Mouse (Mus musculus) intestine, embryonic 15.5 days (tissue): ENCODE data around the gene Spata33. TPM values are rescaled to one million over a fixed set of nuclear protein-coding genes. Genes with fewer than 3 reads are reported as not detected.
A peak's percentile ranks its signal among the peaks of the same experiment; 100 is the strongest.
"Not testable (repeated sequence)": the region's sequence is repeated elsewhere in the genome, so short reads cannot be mapped to it uniquely, and the experiment has no call there.

ENCODE experiments used
- ATAC-seq: fragments of 200-750 bp; cut with Nextera tagmentation; 2 replicates; pipeline ENCODE4 v1.8.0; 2017; ENCODE audit warnings: moderate TSS enrichment, moderate library complexity
- H3K27ac ChIP-seq: fragments of 300-500 bp; sonication (generic); 2 replicates; pipeline ENCODE4 v1.5.1; 2015; ENCODE audit warnings: mild to moderate bottlenecking, inconsistent platforms
- H3K27me3 ChIP-seq: fragments of 300-500 bp; sonication (generic); replicated peaks from 2 replicates; pipeline ENCODE4 v1.6.1; 2015; ENCODE audit warnings: inconsistent platforms
- H3K36me3 ChIP-seq: fragments of 300-500 bp; sonication (generic); 2 replicates; pipeline ENCODE4 v1.6.1; 2015; ENCODE audit warnings: inconsistent platforms
- H3K4me1 ChIP-seq: fragments of 300-500 bp; sonication (generic); replicated peaks from 2 replicates; pipeline ENCODE4 v1.6.1; 2015; ENCODE audit warnings: inconsistent platforms
- H3K4me2 ChIP-seq: fragments of 300-500 bp; sonication (generic); replicated peaks from 2 replicates; pipeline ENCODE4 v1.6.1; 2015; ENCODE audit warnings: mild to moderate bottlenecking, inconsistent platforms
- H3K4me3 ChIP-seq: fragments of 300-500 bp; sonication (generic); replicated peaks from 2 replicates; pipeline ENCODE4 v1.5.1; 2015; ENCODE audit warnings: inconsistent platforms
- H3K9ac ChIP-seq: fragments of 300-500 bp; sonication (generic); 2 replicates; pipeline ENCODE4 v1.6.1; 2015; ENCODE audit warnings: inconsistent platforms
- H3K9me3 ChIP-seq: fragments of 300-500 bp; sonication (generic); 2 replicates; pipeline ENCODE4 v1.6.1; 2016; ENCODE audit warnings: inconsistent platforms
- WGBS: fragments of 180-500 bp; shearing (Covaris S2); methylation state at CpG from one replicate; pipeline ENCODE4 v1.1.7; 2015; 5-methylcytosine and 5-hydroxymethylcytosine counted together
- polyA plus RNA-seq: library from polyadenylated mRNA; unstranded; fragments of >200 nt; fragmentation: Nextera tagmentation; extraction: Ambion mirVana; gene quantifications from 2 replicates; pipeline ENCODE4 v1.2.1, GENCODE M21; 2015

The Spata33 gene
- polyA plus RNA-seq, 1 experiment from 2014 or later: 1.8 TPM

GRCm38 (mm10) chr8:123253451-123254098, 40.9 kb downstream of the Spata33 start:
- H3K27me3 ChIP-seq: no peaks in the 10 kb centered on the region
- WGBS: under 1% methylated on average over 40 of the region's 40 CpGs
- peak overlapping the region; percentile 90 for H3K4me2 ChIP-seq
- peak overlapping the region; percentile 66 for H3K27ac ChIP-seq
- peak overlapping the region; percentile 96 for H3K4me3 ChIP-seq
- peaks cover 15% of the 10 kb centered on the region for H3K4me1 ChIP-seq
- no peaks in the 10 kb centered on the region for H3K9me3 ChIP-seq
- peak overlapping the region; percentile 96 for H3K9ac ChIP-seq
- ATAC-seq: peak; percentile 67
- H3K36me3 ChIP-seq: peaks cover 25% of the 10 kb centered on the region

- H3K4me1 ChIP-seq: peaks cover 15% of the 10 kb centered on the region
- H3K27me3 ChIP-seq: no peaks in the 10 kb centered on the region
- WGBS: under 1% methylated on average over 98 of the region's 99 CpGs
- peaks cover 27% of the 10 kb centered on the region for H3K36me3 ChIP-seq
- peak; percentile 98 for ATAC-seq
- H3K4me2 ChIP-seq: peak within 1 kb of the TSS; percentile 90
- H3K27ac ChIP-seq: peak within 1 kb of the TSS; percentile 81
- H3K9me3 ChIP-seq: no peaks in the 10 kb centered on the region
- peak within 1 kb of the TSS; percentile 96 for H3K9ac ChIP-seq
- peak within 1 kb of the TSS; percentile 96 for H3K4me3 ChIP-seq
Observed at GRCm38 (mm10) chr8:123254099-123254885, 41.7 kb downstream of the Spata33 start, which contains the start of the genes Zfp276 and Vps9d1. TSS of gene Zfp276 (plus strand) at chr8:123254195. TSS of gene Vps9d1 (minus strand) at chr8:123254348.

- peak overlapping the region; percentile 90 for H3K4me2 ChIP-seq
- no peak overlapping the region for H3K27ac ChIP-seq
- H3K27me3 ChIP-seq: no peaks in the 10 kb centered on the region
- 71% methylated on average over 6 of the region's 6 CpGs for WGBS
- ATAC-seq: no peak
- H3K4me1 ChIP-seq: peaks cover 15% of the 10 kb centered on the region
- H3K4me3 ChIP-seq: peak overlapping the region; percentile 96
- peaks cover 34% of the 10 kb centered on the region for H3K36me3 ChIP-seq
- H3K9ac ChIP-seq: peak overlapping the region; percentile 96
- no peaks in the 10 kb centered on the region for H3K9me3 ChIP-seq
Observed at GRCm38 (mm10) chr8:123255170-123255569, 42.5 kb downstream of the Spata33 start.

GRCm38 (mm10) chr8:123257114-123257513, 44.5 kb downstream of the Spata33 start:
- Histone ChIP-seq H3K9ac (no peak overlapping the region), H3K27me3 (no peaks in the 10 kb centered on the region), H3K36me3 (peaks cover 33% of the 10 kb centered on the region), H3K9me3 (no peaks in the 10 kb centered on the region), H3K4me1 (peaks cover 15% of the 10 kb centered on the region), H3K4me3 (no peak overlapping the region), H3K4me2 (no peak overlapping the region), H3K27ac (no peak overlapping the region)
- ATAC-seq: no peak
- WGBS: 78% methylated on average over 3 of the region's 3 CpGs

GRCm38 (mm10) chr8:123257593-123257992, 45.0 kb downstream of the Spata33 start:
- H3K36me3 ChIP-seq: peaks cover 33% of the 10 kb centered on the region

GRCm38 (mm10) chr8:123267926-123268656, 55.5 kb downstream of the Spata33 start:
- 67% methylated on average over 14 of the region's 14 CpGs for WGBS
- no peaks in the 10 kb centered on the region for H3K4me1 ChIP-seq
- ATAC-seq: no peak
- H3K36me3 ChIP-seq: peaks cover 40% of the 10 kb centered on the region
- H3K9me3 ChIP-seq: no peaks in the 10 kb centered on the region
- no peak overlapping the region for H3K4me3 ChIP-seq
- H3K4me2 ChIP-seq: no peak overlapping the region
- no peak overlapping the region for H3K9ac ChIP-seq
- H3K27ac ChIP-seq: no peak overlapping the region
- no peaks in the 10 kb centered on the region for H3K27me3 ChIP-seq

More at GRCm38 (mm10) chr8:123257593-123257992, 45.0 kb downstream of the Spata33 start:
- H3K4me3 ChIP-seq, H3K27me3 ChIP-seq, H3K4me2 ChIP-seq, ATAC-seq, H3K27ac ChIP-seq, H3K9me3 ChIP-seq, H3K9ac ChIP-seq: not testable (repeated sequence)
- peaks cover 15% of the 10 kb centered on the region for H3K4me1 ChIP-seq
- 90% methylated on average over 8 of the region's 8 CpGs for WGBS

GRCm38 (mm10) chr8:123271147-123271546, 58.5 kb downstream of the Spata33 start:
- Histone ChIP-seq H3K36me3 (peaks cover 31% of the 10 kb centered on the region), H3K9ac (no peak overlapping the region), H3K27ac (no peak overlapping the region), H3K9me3 (no peaks in the 10 kb centered on the region), H3K4me3 (no peak overlapping the region), H3K4me2 (no peak overlapping the region), H3K4me1 (no peaks in the 10 kb centered on the region), H3K27me3 (no peaks in the 10 kb centered on the region)
- ATAC-seq: no peak
- 86% methylated on average over 10 of the region's 10 CpGs for WGBS

Other genes with a start within 250 kb of the Spata33 start
- gene Ankrd11, start 170.6 kb upstream of the Spata33 start, polyA plus RNA-seq: 50.9 and 53.9 TPM in 2 replicates
- gene Spg7, start 149.9 kb upstream of the Spata33 start, polyA plus RNA-seq: 51.7 and 52.5 TPM in 2 replicates
- gene Rpl13, start 110.5 kb upstream of the Spata33 start, polyA plus RNA-seq: 1,399 and 1,578 TPM in 2 replicates
- 0.98 and 1.3 TPM in 2 replicates for gene Cpne7, start 95.5 kb upstream of the Spata33 start, polyA plus RNA-seq
- 12.1 and 12.3 TPM in 2 replicates for gene Sult5a1, start 54.5 kb upstream of the Spata33 start, polyA plus RNA-seq
- 3.9 and 5.4 TPM in 2 replicates for gene Dpep1, start 26.6 kb upstream of the Spata33 start, polyA plus RNA-seq
- 142 and 148 TPM in 2 replicates for gene Chmp1a, start 69 bp upstream of the Spata33 start, polyA plus RNA-seq
- gene Cdk10, start 12.0 kb downstream of the Spata33 start, polyA plus RNA-seq: 24.2 and 25.4 TPM in 2 replicates
- gene Spata2l, start 23.4 kb downstream of the Spata33 start, polyA plus RNA-seq: 5.4 and 5.5 TPM in 2 replicates
- gene Zfp276, start 41.4 kb downstream of the Spata33 start, polyA plus RNA-seq: 18.2 and 18.4 TPM in 2 replicates
- 15.3 and 18.4 TPM in 2 replicates for gene Vps9d1, start 41.5 kb downstream of the Spata33 start, polyA plus RNA-seq
- 19.5 and 21.8 TPM in 2 replicates for gene Fanca, start 105.7 kb downstream of the Spata33 start, polyA plus RNA-seq
- gene Spire2, start 119.9 kb downstream of the Spata33 start, polyA plus RNA-seq: 3.9 and 4.4 TPM in 2 replicates
- gene Tcf25, start 160.9 kb downstream of the Spata33 start, polyA plus RNA-seq: 147 and 170 TPM in 2 replicates
- 0.04 TPM in 1 of 2 replicates, not detected in the other for gene Mc1r, start 194.3 kb downstream of the Spata33 start, polyA plus RNA-seq
- gene Tubb3, start 198.6 kb downstream of the Spata33 start, polyA plus RNA-seq: 59.1 and 63.8 TPM in 2 replicates
- gene Def8, start 210.7 kb downstream of the Spata33 start, polyA plus RNA-seq: 26.0 and 26.4 TPM in 2 replicates